Mouse (Mus musculus): ENCODE data around the gene Mrm2.

DNA sequence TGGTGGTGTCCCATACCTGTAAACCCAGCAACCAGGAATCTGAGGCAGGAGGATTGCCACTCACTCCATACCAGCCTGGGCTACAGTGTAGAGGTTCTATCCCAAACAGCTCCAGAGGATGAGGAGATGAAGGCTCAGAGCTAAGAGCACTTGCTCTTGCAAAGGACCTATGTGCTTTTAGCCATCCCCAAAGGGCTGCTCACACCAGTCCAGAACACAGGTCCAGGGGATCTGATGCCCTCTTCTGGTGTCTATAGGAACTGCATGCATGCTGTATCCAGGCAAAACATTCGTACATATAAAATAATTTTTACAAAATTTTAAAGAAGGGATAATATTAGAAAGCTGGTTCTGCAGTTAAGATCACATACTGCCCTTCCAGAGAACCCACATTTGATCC, 5.0 kb upstream of the Mrm2 start:
- TF ChIP-seq POLR2A (IDR thresholded peaks at IDR 0.05; ENCODE audit: borderline replicate concordance, low read depth, low read length) (no peak), CTCF (IDR thresholded peaks at IDR 0.05; ENCODE audit: low read depth, low read length) (peak; percentile 54)

Measured in bone marrow macrophage, adult 2 months (primary cell).